Mouse (Mus musculus) ES-E14 (cell line): ENCODE measurements around the gene Gucy1b2.

Source experiments
- CHD2 ChIP-seq: IDR thresholded peaks from 2 replicates; pipeline ENCODE4 v1.6.1; 2014; ENCODE audit warnings: mild to moderate bottlenecking, low read depth, low read length, inconsistent platforms
- MAFK ChIP-seq: IDR thresholded peaks from 2 replicates; pipeline ENCODE4 v1.6.1; 2014; ENCODE audit warnings: mild to moderate bottlenecking, low read depth, low read length, inconsistent platforms; ENCODE audit not compliant: insufficient read depth

GRCm38 (mm10) chr14:62383786-62384299 lies 72.2 kb downstream of the Gucy1b2 start:
- TF ChIP-seq MAFK (no peak), CHD2 (no peak)
